Mouse (Mus musculus) ES-Bruce4 (cell line): ENCODE measurements around the gene Polr1c. TPM values are rescaled to one million over a fixed set of nuclear protein-coding genes. Genes with fewer than 3 reads are reported as not detected.

Source experiments
- H3K27ac ChIP-seq: 2 replicates; pipeline ENCODE4 v1.5.1; 2012; ENCODE audit warnings: low read length, inconsistent platforms; ENCODE audit not compliant: insufficient read depth
- H3K27me3 ChIP-seq: 2 replicates; pipeline ENCODE4 v1.6.1; 2012; ENCODE audit warnings: mild to moderate bottlenecking, low read length, inconsistent platforms; ENCODE audit not compliant: control insufficient read depth, poor library complexity, insufficient read depth, severe bottlenecking
- H3K36me3 ChIP-seq: 2 replicates; pipeline ENCODE4 v1.6.1; 2012; ENCODE audit warnings: inconsistent platforms, mild to moderate bottlenecking, low read length, moderate library complexity; ENCODE audit not compliant: control insufficient read depth, poor library complexity, insufficient read depth, severe bottlenecking
- H3K4me1 ChIP-seq: one replicate; pipeline ENCODE4 v1.8.1; 2011; ENCODE audit warnings: low read length; ENCODE audit not compliant: control insufficient read depth, insufficient read depth
- H3K4me3 ChIP-seq: 2 replicates; pipeline ENCODE4 v1.5.1; 2011; ENCODE audit warnings: low read depth, mild to moderate bottlenecking, low read length
- H3K9ac ChIP-seq: 2 replicates; pipeline ENCODE4 v1.6.1; 2012; ENCODE audit warnings: low read depth, mild to moderate bottlenecking, inconsistent platforms; ENCODE audit not compliant: poor library complexity, severe bottlenecking
- H3K9me3 ChIP-seq: replicated peaks from 2 replicates; pipeline ENCODE4 v1.6.1; 2012; ENCODE audit warnings: mild to moderate bottlenecking, low read length, inconsistent platforms; ENCODE audit not compliant: control insufficient read depth, poor library complexity, insufficient read depth, severe bottlenecking
- CTCF ChIP-seq: IDR thresholded peaks from one replicate; pipeline ENCODE4 v1.8.1; 2011; ENCODE audit warnings: low read depth, low read length
- EP300 ChIP-seq: IDR thresholded peaks from 2 replicates; pipeline ENCODE4 v1.6.1; 2011; ENCODE audit warnings: low read depth, low read length; ENCODE audit not compliant: insufficient read depth
- POLR2A ChIP-seq: IDR thresholded peaks from one replicate; pipeline ENCODE4 v1.8.1; 2011; ENCODE audit warnings: low read length; ENCODE audit not compliant: insufficient read depth
- polyA plus RNA-seq: library from polyadenylated mRNA; stranded (reverse); fragments of >200 nt; gene quantifications from 2 replicates; pipeline ENCODE4 v1.2.4, GENCODE M21; 2011; ENCODE audit warnings: low read depth; ENCODE audit not compliant: missing spikeins, insufficient read depth, insufficient read length

Gene Polr1c
- polyA plus RNA-seq, 1 experiment, result 106 TPM

DNA sequence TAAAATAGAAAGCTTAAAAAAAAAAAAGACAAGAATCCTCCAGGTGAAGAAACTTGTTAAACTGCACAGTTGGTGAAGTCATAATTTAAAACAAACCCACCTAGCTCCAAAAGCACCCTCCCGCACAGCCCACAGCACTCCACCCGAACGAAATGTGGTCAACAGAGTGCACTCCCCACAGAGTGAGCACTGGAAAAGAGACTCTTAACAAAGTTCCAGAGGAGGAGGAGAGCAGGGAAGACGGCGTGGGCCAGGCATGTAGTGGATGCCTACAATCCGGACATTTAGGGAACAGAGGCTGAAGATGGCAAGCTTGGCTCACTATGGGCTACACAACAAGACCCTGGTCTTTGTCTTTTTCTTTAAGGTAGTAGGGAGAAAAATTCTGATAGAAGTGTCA, 27.2 kb upstream of the Polr1c start:
- H3K36me3 ChIP-seq, result peaks cover 32% of the 10 kb centered on the region
- no peaks in the 10 kb centered on the region for H3K27me3 ChIP-seq
- no peak overlapping the region for H3K9ac ChIP-seq
- no peaks in the 10 kb centered on the region for H3K9me3 ChIP-seq
- peaks cover 4% of the 10 kb centered on the region for H3K4me1 ChIP-seq
- no peak for TF ChIP-seq CTCF
- no peak for TF ChIP-seq EP300
- no peak for TF ChIP-seq POLR2A
- 0 out of 2 replicates have a peak overlapping the region, but pooled peaks have one; percentile 26 for H3K27ac ChIP-seq
- H3K4me3 ChIP-seq, result no peak overlapping the region

- H3K36me3 ChIP-seq, result peaks cover 28% of the 10 kb centered on the region
These were observed 26.6 kb upstream of the Polr1c start for GRCm38 (mm10) chr17:46274465-46274864.

DNA sequence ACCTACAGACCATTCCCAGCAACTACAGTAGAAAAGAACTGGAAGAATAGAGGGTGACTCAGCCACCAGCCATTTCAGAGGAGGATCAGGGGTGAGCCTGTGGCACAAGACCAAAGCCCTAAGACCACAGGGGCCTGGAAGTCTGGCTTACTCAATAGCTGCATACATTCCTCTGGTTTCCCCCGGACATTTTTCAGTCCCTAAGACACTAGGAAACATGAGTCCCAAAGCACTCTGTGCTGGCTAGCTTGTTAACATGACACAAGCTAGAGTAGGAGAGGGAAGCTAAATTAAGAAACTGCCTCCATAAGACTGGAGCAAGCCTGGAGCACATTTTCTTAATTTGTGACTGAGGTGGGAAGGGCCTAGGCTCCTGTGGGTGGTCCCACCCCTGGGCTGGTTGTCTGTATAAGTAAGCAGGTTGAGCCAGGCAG, 26.0 kb upstream of the Polr1c start:
- peaks cover 23% of the 10 kb centered on the region for H3K36me3 ChIP-seq
- no peaks in the 10 kb centered on the region for H3K27me3 ChIP-seq
- H3K4me1 ChIP-seq, result peaks cover 4% of the 10 kb centered on the region
- peak overlapping the region; percentile 66; the same call in 1 of the 2 replicates for H3K27ac ChIP-seq
- no peak overlapping the region for H3K9ac ChIP-seq
- H3K4me3 ChIP-seq, result no peak overlapping the region
- TF ChIP-seq CTCF (no peak), EP300 (no peak), POLR2A (no peak)
- no peaks in the 10 kb centered on the region for H3K9me3 ChIP-seq

More at GRCm38 (mm10) chr17:46274465-46274864, 26.6 kb upstream of the Polr1c start:
- TF ChIP-seq EP300 (no peak), CTCF (no peak), POLR2A (no peak)
- Histone ChIP-seq H3K9me3 (no peaks in the 10 kb centered on the region), H3K4me3 (no peak overlapping the region), H3K4me1 (peaks cover 4% of the 10 kb centered on the region), H3K27ac (peak overlapping the region; percentile 66), H3K27me3 (no peaks in the 10 kb centered on the region), H3K9ac (no peak overlapping the region)

GRCm38 (mm10) chr17:46272675-46273074, 24.8 kb upstream of the Polr1c start:
- Histone ChIP-seq H3K9me3 (no peaks in the 10 kb centered on the region), H3K9ac (no peak overlapping the region), H3K27me3 (no peaks in the 10 kb centered on the region), H3K36me3 (peaks cover 19% of the 10 kb centered on the region; the same call in 1 of the 2 replicates), H3K4me1 (peaks cover 4% of the 10 kb centered on the region), H3K27ac (no peak overlapping the region), H3K4me3 (no peak overlapping the region)
- TF ChIP-seq POLR2A (no peak), EP300 (no peak), CTCF (no peak)

DNA sequence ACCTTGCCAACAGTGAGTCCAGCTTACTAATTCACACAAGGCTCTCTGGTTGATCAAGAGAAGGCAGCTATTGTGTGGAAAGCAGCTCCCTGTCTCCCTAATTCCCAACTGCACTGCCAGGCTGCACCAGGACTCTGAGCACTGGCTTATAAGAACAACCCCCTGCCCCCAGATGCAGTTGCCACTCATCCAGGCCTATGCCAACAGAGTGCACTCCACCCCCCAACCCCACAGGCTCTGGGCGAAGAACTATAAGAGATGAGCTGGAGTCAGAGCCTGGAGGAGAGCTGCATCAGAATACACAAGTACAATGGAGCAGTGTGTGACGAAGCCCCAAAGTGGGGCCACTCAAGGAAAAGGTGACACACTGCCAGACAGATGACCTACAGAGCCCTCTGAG, 24.2 kb upstream of the Polr1c start:
- Histone ChIP-seq H3K9ac (no peak overlapping the region), H3K4me3 (no peak overlapping the region), H3K9me3 (no peaks in the 10 kb centered on the region), H3K27ac (no peak overlapping the region), H3K27me3 (no peaks in the 10 kb centered on the region), H3K4me1 (peaks cover 9% of the 10 kb centered on the region), H3K36me3 (peaks cover 14% of the 10 kb centered on the region; the same call in 1 of the 2 replicates)
- TF ChIP-seq EP300, result no peak
- no peak for TF ChIP-seq POLR2A
- TF ChIP-seq CTCF, result no peak

GRCm38 (mm10) chr17:46269771-46270534, 22.1 kb upstream of the Polr1c start:
- no peak overlapping the region for H3K9ac ChIP-seq

More at GRCm38 (mm10) chr17:46269771-46270534, 22.1 kb upstream of the Polr1c start:
- Histone ChIP-seq H3K36me3 (peaks cover 16% of the 10 kb centered on the region; the same call in 1 of the 2 replicates), H3K4me1 (peaks cover 12% of the 10 kb centered on the region), H3K27me3 (no peaks in the 10 kb centered on the region), H3K27ac (no peak overlapping the region), H3K9me3 (no peaks in the 10 kb centered on the region), H3K4me3 (no peak overlapping the region)
- no peak for TF ChIP-seq EP300
- TF ChIP-seq POLR2A, result no peak
- no peak for TF ChIP-seq CTCF
